8 mouse cellular contexts compared by ENCODE assay signal in the genomic region with DNA sequence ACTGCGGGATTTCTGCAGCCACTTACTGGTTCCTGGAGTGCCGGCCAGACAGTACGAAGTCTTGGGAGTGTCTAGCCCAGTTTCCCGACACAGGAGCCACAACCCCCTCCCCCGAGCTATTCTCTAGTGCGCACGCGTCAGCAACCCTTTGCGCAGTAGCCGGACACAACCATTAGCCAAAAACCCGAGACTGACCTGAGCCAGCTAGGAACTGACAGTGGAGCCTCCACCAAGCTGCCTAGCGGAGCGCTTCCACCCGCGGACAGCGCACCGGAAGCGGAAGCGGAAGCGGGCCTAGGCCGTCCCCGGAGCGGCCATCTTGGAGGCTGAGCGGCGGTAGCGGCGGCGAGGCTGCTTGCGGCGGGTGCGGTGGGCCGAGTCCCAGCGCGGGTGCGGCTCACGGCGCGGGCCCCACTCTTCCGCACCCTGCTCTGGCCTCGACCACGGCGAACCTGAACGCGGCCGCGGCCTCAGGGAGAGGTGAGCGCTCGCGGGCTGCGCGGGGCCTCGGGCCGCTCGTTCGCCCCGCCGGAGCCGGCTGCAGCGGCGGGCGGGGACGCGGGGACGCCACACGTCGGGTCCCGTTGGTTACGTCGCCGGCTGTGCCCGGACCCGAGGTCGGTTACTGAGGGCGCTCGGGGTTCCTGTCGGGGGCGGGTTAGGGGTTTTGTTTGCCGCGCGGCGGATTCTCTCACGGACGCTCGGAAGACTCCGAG. TPM values are rescaled to one million over a fixed set of nuclear protein-coding genes. Genes with fewer than 3 reads are reported as not detected.
A peak's percentile ranks its signal among the peaks of the same experiment; 100 is the strongest.
DNase-seq lines count a peak whose midpoint lies in the region; ATAC-seq and TF ChIP-seq lines count a peak whose summit lies in the region.

Ube2j2 (plus strand) TSS at position 298 of the 716 bp plus-strand sequence.

- H3K4me3 ChIP-seq in E14TG2a.4 (replicated peaks; ENCODE audit: low read length): peak within 1 kb of the TSS; percentile 96
- peak within 1 kb of the TSS; percentile 99 for H3K4me3 ChIP-seq in forebrain, embryonic 12.5 days (replicated peaks)
- H3K4me3 ChIP-seq in heart, postnatal 0 days (ENCODE audit: low read depth, low read length): peak within 1 kb of the TSS; percentile 95
- H3K4me3 ChIP-seq in liver, embryonic 16.5 days (ENCODE audit: low read depth, low read length): peak within 1 kb of the TSS; percentile 88
- H3K4me3 ChIP-seq in neural tube, embryonic 13.5 days: peak within 1 kb of the TSS; percentile 99
- peak within 1 kb of the TSS; percentile 92 for H3K4me3 ChIP-seq in testis, adult 2 months (ENCODE audit: control insufficient read depth, low read depth, low read length)

- H3K27me3 ChIP-seq in E14TG2a.4 (ENCODE audit: insufficient read depth, low read length): no peaks in the 10 kb centered on the region
- H3K27me3 ChIP-seq in forebrain, embryonic 12.5 days: peaks cover 7% of the 10 kb centered on the region; the same call in 1 of the 2 replicates
- H3K27me3 ChIP-seq in heart, postnatal 0 days (ENCODE audit: control insufficient read depth, insufficient read depth, low read length): no peaks in the 10 kb centered on the region
- peaks cover 4% of the 10 kb centered on the region; the same call in 1 of the 2 replicates for H3K27me3 ChIP-seq in liver, embryonic 16.5 days (ENCODE audit: control insufficient read depth, insufficient read depth, low read depth, low read length)
- 0 out of 2 replicates have a peak, but pooled peaks cover 2% of the 10 kb centered on the region for H3K27me3 ChIP-seq in neural tube, embryonic 13.5 days
- no peaks in the 10 kb centered on the region for H3K27me3 ChIP-seq in testis, adult 2 months (ENCODE audit: control insufficient read depth, insufficient read depth, low read length)

- H3K36me3 ChIP-seq in E14TG2a.4 (ENCODE audit: insufficient read depth, low read length): peaks cover 29% of the 10 kb centered on the region
- H3K36me3 ChIP-seq in forebrain, embryonic 12.5 days (replicated peaks): peaks cover 24% of the 10 kb centered on the region
- H3K36me3 ChIP-seq in heart, postnatal 0 days (replicated peaks; ENCODE audit: control insufficient read depth, insufficient read depth, low read length): peaks cover 10% of the 10 kb centered on the region
- peaks cover 2% of the 10 kb centered on the region for H3K36me3 ChIP-seq in liver, embryonic 16.5 days (ENCODE audit: control insufficient read depth, insufficient read depth)
- peaks cover 24% of the 10 kb centered on the region for H3K36me3 ChIP-seq in neural tube, embryonic 13.5 days
- no peaks in the 10 kb centered on the region; the same call in 1 of the 2 replicates for H3K36me3 ChIP-seq in testis, adult 2 months (ENCODE audit: control insufficient read depth, insufficient read depth, low read length)

- H3K9me3 ChIP-seq in E14TG2a.4 (ENCODE audit: low read length): no peaks in the 10 kb centered on the region
- no peaks in the 10 kb centered on the region for H3K9me3 ChIP-seq in forebrain, embryonic 12.5 days
- no peaks in the 10 kb centered on the region for H3K9me3 ChIP-seq in heart, postnatal 0 days (replicated peaks; ENCODE audit: control insufficient read depth, low read length)
- H3K9me3 ChIP-seq in liver, embryonic 16.5 days (replicated peaks; ENCODE audit: control insufficient read depth, low read length): no peaks in the 10 kb centered on the region
- H3K9me3 ChIP-seq in neural tube, embryonic 13.5 days: no peaks in the 10 kb centered on the region

- no peak for TF ChIP-seq CTCF in E14TG2a.4 (conservative IDR thresholded peaks at IDR 0.05; ENCODE audit: low read length)
- TF ChIP-seq CTCF in heart, postnatal 0 days (IDR thresholded peaks at IDR 0.05; ENCODE audit: low read depth): no peak
- TF ChIP-seq CTCF in testis, adult 2 months (IDR thresholded peaks at IDR 0.05; ENCODE audit: control insufficient read depth, insufficient read depth, insufficient replicate concordance, low read depth, low read length): no peak; the same call in 1 of the 2 replicates

- peaks cover 46% of the 10 kb centered on the region for H3K4me1 ChIP-seq in E14TG2a.4 (replicated peaks; ENCODE audit: low read depth, low read length)
- peaks cover 18% of the 10 kb centered on the region for H3K4me1 ChIP-seq in forebrain, embryonic 12.5 days
- peaks cover 14% of the 10 kb centered on the region; the same call in 1 of the 2 replicates for H3K4me1 ChIP-seq in heart, postnatal 0 days (ENCODE audit: control insufficient read depth, insufficient read depth)
- H3K4me1 ChIP-seq in liver, embryonic 16.5 days (ENCODE audit: control insufficient read depth, low read depth, low read length): peaks cover 28% of the 10 kb centered on the region
- peaks cover 27% of the 10 kb centered on the region for H3K4me1 ChIP-seq in neural tube, embryonic 13.5 days (replicated peaks)
- H3K4me1 ChIP-seq in testis, adult 2 months (ENCODE audit: control insufficient read depth, insufficient read depth, low read length): peaks cover 10% of the 10 kb centered on the region

- peak; percentile 90 for TF ChIP-seq POLR2A in testis, adult 2 months (IDR thresholded peaks at IDR 0.05; ENCODE audit: control insufficient read depth, low read depth, low read length)

- under 1% methylated on average over 85 of the region's 85 CpGs for WGBS in forebrain, embryonic 12.5 days
- WGBS in heart, postnatal 0 days: under 1% methylated on average over 84 of the region's 85 CpGs
- WGBS in liver, embryonic 16.5 days (ENCODE audit: insufficient replicate concordance): under 1% methylated on average over 85 of the region's 85 CpGs
- WGBS in neural tube, embryonic 13.5 days: under 1% methylated on average over 85 of the region's 85 CpGs

- peak within 1 kb of the TSS; percentile 82 for H3K27ac ChIP-seq in forebrain, embryonic 12.5 days
- peak within 1 kb of the TSS; percentile 87 for H3K27ac ChIP-seq in heart, postnatal 0 days (ENCODE audit: low read depth)
- peak within 1 kb of the TSS; percentile 70 for H3K27ac ChIP-seq in liver, embryonic 16.5 days (ENCODE audit: low read length)
- peak within 1 kb of the TSS; percentile 90 for H3K27ac ChIP-seq in neural tube, embryonic 13.5 days (replicated peaks)
- H3K27ac ChIP-seq in testis, adult 2 months (ENCODE audit: control insufficient read depth, insufficient read depth, low read depth, low read length): peak within 1 kb of the TSS; percentile 78

- peak within 1 kb of the TSS; percentile 95 for H3K9ac ChIP-seq in forebrain, embryonic 12.5 days
- peak within 1 kb of the TSS; percentile 93 for H3K9ac ChIP-seq in heart, postnatal 0 days (replicated peaks; ENCODE audit: low read depth, low read length)
- H3K9ac ChIP-seq in liver, embryonic 16.5 days (ENCODE audit: low read depth, low read length): peak within 1 kb of the TSS; percentile 88
- H3K9ac ChIP-seq in neural tube, embryonic 13.5 days: peak within 1 kb of the TSS; percentile 93

- TF ChIP-seq EP300 in heart, postnatal 0 days (IDR thresholded peaks at IDR 0.05; ENCODE audit: low read depth): peak; percentile 84; the same call in 1 of the 2 replicates

- peak within 1 kb of the TSS; percentile 95 for H3K4me2 ChIP-seq in forebrain, embryonic 12.5 days
- H3K4me2 ChIP-seq in heart, postnatal 0 days (ENCODE audit: low read depth, low read length): peak within 1 kb of the TSS; percentile 98
- peak within 1 kb of the TSS; percentile 90 for H3K4me2 ChIP-seq in liver, embryonic 16.5 days (ENCODE audit: low read depth, low read length)
- peak within 1 kb of the TSS; percentile 90 for H3K4me2 ChIP-seq in neural tube, embryonic 13.5 days

- peak; percentile 86 for DNase-seq in c-Kit-positive CD71-positive TER-119-positive erythroid progenitor cells, embryonic 14.5 days (ENCODE audit: low spot score)
- DNase-seq in heart, postnatal 0 days (ENCODE audit: low spot score): peak; percentile 96
- peak; percentile 96 to 97 for DNase-seq in kidney, postnatal 4 days

- peak; percentile 99 for ATAC-seq in forebrain, embryonic 12.5 days (ENCODE audit: low FRiP score)
- peak; percentile 99 for ATAC-seq in heart, postnatal 0 days (ENCODE audit: insufficient read depth, low read depth)
- ATAC-seq in liver, embryonic 16.5 days (ENCODE audit: low read depth): peak; percentile 97
- ATAC-seq in neural tube, embryonic 13.5 days (ENCODE audit: low read depth): peak; percentile 98

RNA-seq across cellular contexts. Expression of gene Ube2j2, which starts in this region (rescaled TPM):
- polyA plus RNA-seq in forebrain, embryonic 12.5 days (2016; fragmentation: Nextera tagmentation; extraction: Ambion mirVana): 154 and 159 TPM in 2 replicates
- total RNA-seq in heart, postnatal 0 days (2014; rRNA removed; ENCODE audit: low replicate concordance): 46.4 and 46.8 TPM in 2 replicates
- polyA plus RNA-seq in heart, postnatal 0 days (2015; fragmentation: Nextera tagmentation; extraction: Ambion mirVana): 63.3 and 66.9 TPM in 2 replicates
- 41.1 and 42.2 TPM in 2 replicates for polyA plus RNA-seq in liver, embryonic 16.5 days (2015; fragmentation: Nextera tagmentation; extraction: Ambion mirVana)
- 121 and 126 TPM in 2 replicates for polyA plus RNA-seq in neural tube, embryonic 13.5 days (2015; fragmentation: Nextera tagmentation; extraction: Ambion mirVana)
- 80.7 and 95.4 TPM in 2 replicates for polyA plus RNA-seq in testis, adult 2 months (2012; rRNA removed)

Comparison
In these comparisons a context has a peak if more than half of its experiments do, and no peak if none do; other contexts are left out.
1. Peak in every context shown above with its lines: DNase-seq, ATAC-seq, H3K4me3 ChIP-seq and H3K27ac ChIP-seq.